Mouse (Mus musculus) CH12.LX (cell line): ENCODE measurements around the gene Cdc40.

Experiments
- CTCF ChIP-seq, 2 experiments: IDR thresholded peaks in 1 of 2; conservative IDR thresholded peaks in 1 of 2; 2 replicates each; pipeline ENCODE4 v1.5.1; 2011 to 2012; ENCODE audit warnings: low read depth in 2 of 2, low read length in 2 of 2, improper control_type of control experiment in 1 of 2, inconsistent platforms in 1 of 2, mild to moderate bottlenecking in 1 of 2, moderate library complexity in 1 of 2
- E2F4 ChIP-seq: IDR thresholded peaks from 2 replicates; pipeline ENCODE4 v1.6.1; 2011; ENCODE audit warnings: low read depth, low read length, improper control_type of control experiment; ENCODE audit not compliant: insufficient replicate concordance
- ELF1 ChIP-seq: IDR thresholded peaks from 2 replicates; pipeline ENCODE4 v1.6.1; 2014; ENCODE audit warnings: low read depth, mild to moderate bottlenecking, inconsistent platforms, low read length, improper control_type of control experiment
- EP300 ChIP-seq: IDR thresholded peaks from 2 replicates; pipeline ENCODE4 v1.6.1; 2011; ENCODE audit warnings: low read length, improper control_type of control experiment
- HCFC1 ChIP-seq: IDR thresholded peaks from 2 replicates; pipeline ENCODE4 v1.6.1; 2012; ENCODE audit warnings: low read depth, mild to moderate bottlenecking, inconsistent platforms, low read length, improper control_type of control experiment
- MAZ ChIP-seq: IDR thresholded peaks from 2 replicates; pipeline ENCODE4 v1.6.1; 2012; ENCODE audit warnings: low read depth, mild to moderate bottlenecking, inconsistent platforms, low read length, improper control_type of control experiment, moderate library complexity
- NELFE ChIP-seq: IDR thresholded peaks from 2 replicates; pipeline ENCODE4 v1.6.1; 2011; ENCODE audit warnings: low read depth, low read length, improper control_type of control experiment
- POLR2A ChIP-seq: IDR thresholded peaks from 2 replicates; pipeline ENCODE4 v1.6.1; 2011; ENCODE audit warnings: low read depth, mild to moderate bottlenecking, improper control_type of control experiment, low read length
- POLR2AphosphoS2 ChIP-seq: IDR thresholded peaks from 2 replicates; pipeline ENCODE4 v1.6.1; 2011; ENCODE audit warnings: low read depth, low read length, improper control_type of control experiment
- SMC3 ChIP-seq: IDR thresholded peaks from 2 replicates; pipeline ENCODE4 v1.6.1; 2011; ENCODE audit warnings: low read depth, low read length, improper control_type of control experiment
- USF1 ChIP-seq: IDR thresholded peaks from 2 replicates; pipeline ENCODE4 v1.6.1; 2014; ENCODE audit warnings: low read depth, mild to moderate bottlenecking, inconsistent platforms, low read length, improper control_type of control experiment
- ZC3H11A ChIP-seq: IDR thresholded peaks from 2 replicates; pipeline ENCODE4 v1.6.1; 2012; ENCODE audit warnings: low read depth, mild to moderate bottlenecking, inconsistent platforms, low read length, improper control_type of control experiment

DNA sequence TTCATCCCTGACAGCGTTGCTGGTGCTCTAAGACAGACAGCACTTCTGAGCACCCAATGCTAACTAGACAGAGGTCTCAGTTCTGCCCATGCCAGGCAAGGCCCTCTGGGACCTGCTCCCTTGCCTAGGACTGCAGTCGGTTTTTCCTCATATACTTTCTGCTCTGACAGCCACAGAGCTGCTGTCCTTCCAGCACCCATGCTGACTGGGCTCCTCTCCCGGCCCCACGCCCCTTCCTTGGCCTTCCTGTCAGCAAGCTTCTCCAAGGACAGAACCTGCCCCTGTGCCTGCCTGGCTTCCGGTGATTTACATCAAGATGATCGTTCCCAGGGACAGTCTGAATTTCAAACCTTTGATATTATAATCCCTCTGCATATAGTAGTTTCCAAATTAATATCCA lies 37.5 kb downstream of the Cdc40 start:
- TF ChIP-seq SMC3 = no peak
- TF ChIP-seq E2F4 = no peak
- no peak for TF ChIP-seq MAZ
- TF ChIP-seq USF1 = no peak
- no peak for TF ChIP-seq NELFE
- TF ChIP-seq ELF1 = no peak
- TF ChIP-seq POLR2A = no peak
- no peak for TF ChIP-seq CTCF (conservative IDR thresholded peaks at IDR 0.05 in 1 of 2, IDR thresholded peaks at IDR 0.05 in 1 of 2; ENCODE audit: low read depth in 2 of 2, low read length in 2 of 2)
- TF ChIP-seq HCFC1 = no peak
- TF ChIP-seq EP300 = no peak
- TF ChIP-seq POLR2AphosphoS2 = no peak
- no peak for TF ChIP-seq ZC3H11A
